Mouse (Mus musculus): ENCODE data around the gene Ran.

GRCm38 (mm10) chr5:129054675-129055284 is 34.9 kb downstream of the Ran start:
- TF ChIP-seq TAL1 (IDR thresholded peaks at IDR 0.05; ENCODE audit: low read length) (no peak), GATA1 (IDR thresholded peaks at IDR 0.05; ENCODE audit: low read length) (no peak)
